Mouse (Mus musculus) frontal cortex, postnatal 25 days (tissue): ENCODE measurements around the gene Gsn.

Source experiments
- DNase-seq, 2 experiments: peaks; one replicate each; pipeline ENCODE4 v3.0.0; 2022; ENCODE audit warnings: low spot score in 2 of 2

Gsn gene

GRCm38 (mm10) chr2:35325930-35326329 lies 69.8 kb downstream of the Gsn start:
- DNase-seq = no peak

GRCm38 (mm10) chr2:35326931-35327330 lies 70.8 kb downstream of the Gsn start:
- DNase-seq = no peak

GRCm38 (mm10) chr2:35327583-35327982 lies 71.4 kb downstream of the Gsn start:
- no peak for DNase-seq

- DNase-seq = no peak
These were observed 72.0 kb downstream of the Gsn start for GRCm38 (mm10) chr2:35328064-35328792.

- DNase-seq = no peak
These were observed 72.9 kb downstream of the Gsn start for GRCm38 (mm10) chr2:35329061-35329460.

- no peak for DNase-seq
These were observed 75.0 kb downstream of the Gsn start for GRCm38 (mm10) chr2:35331205-35331604.

- DNase-seq = no peak
These were observed 77.5 kb downstream of the Gsn start for GRCm38 (mm10) chr2:35333670-35334069.

- DNase-seq = no peak
These were observed 79.4 kb downstream of the Gsn start for GRCm38 (mm10) chr2:35335620-35336019.

- peak; percentile 95 to 96 for DNase-seq
These were observed 80.5 kb downstream of the Gsn start, which contains the start of gene Stom for GRCm38 (mm10) chr2:35336388-35337280. Stom (minus strand) TSS chr2:35336976.

- no peak for DNase-seq
These were observed 81.2 kb downstream of the Gsn start for GRCm38 (mm10) chr2:35337419-35337818.

- DNase-seq = no peak
These were observed 81.9 kb downstream of the Gsn start for GRCm38 (mm10) chr2:35338036-35338435.

GRCm38 (mm10) chr2:35338707-35339106 lies 82.5 kb downstream of the Gsn start:
- DNase-seq = no peak

GRCm38 (mm10) chr2:35342605-35343004 lies 86.4 kb downstream of the Gsn start:
- DNase-seq = no peak

- DNase-seq = no peak
These were observed 89.8 kb downstream of the Gsn start for GRCm38 (mm10) chr2:35345984-35346383.

GRCm38 (mm10) chr2:35349184-35349583 lies 93.0 kb downstream of the Gsn start:
- DNase-seq = no peak
